Mouse (Mus musculus): Measurements from ENCODE around the gene Rp2. TPM values are rescaled to one million over a fixed set of nuclear protein-coding genes. Genes with fewer than 3 reads are reported as not detected.

Gene Rp2
- polyA plus RNA-seq, 1 experiment from 2014 or later: 20.7 TPM

Other genes with a start within 250 kb of the Rp2 start
- 0.60 and 1.4 TPM in 2 replicates for gene Slc9a7, start 72.7 kb upstream of the Rp2 start, polyA plus RNA-seq (2015; fragmentation: Nextera tagmentation; extraction: Ambion mirVana)
- 6.1 and 6.2 TPM in 2 replicates for gene Jade3, start 61.2 kb downstream of the Rp2 start, polyA plus RNA-seq (2015; fragmentation: Nextera tagmentation; extraction: Ambion mirVana)
- 0.17 and 2.2 TPM in 2 replicates for gene Rgn, start 185.3 kb downstream of the Rp2 start, polyA plus RNA-seq (2015; fragmentation: Nextera tagmentation; extraction: Ambion mirVana)

Measured in embryonic facial prominence, embryonic 13.5 days (tissue).